Mouse (Mus musculus) limb, embryonic 14.5 days (tissue): ENCODE measurements around the gene Arf3. TPM values are rescaled to one million over a fixed set of nuclear protein-coding genes. Genes with fewer than 3 reads are reported as not detected.

Experiments used
- ATAC-seq: fragments of 200-750 bp; cut with Nextera tagmentation; 2 replicates; pipeline ENCODE4 v1.8.0; 2017; ENCODE audit warnings: low read depth, moderate number of reproducible peaks, moderate TSS enrichment; ENCODE audit not compliant: low FRiP score
- DNase-seq: peaks from one replicate; pipeline ENCODE4 v3.0.0-alpha.2; 2015; ENCODE audit warnings: low spot score
- H3K27ac ChIP-seq: fragments of 300-500 bp; sonication (generic); replicated peaks from 2 replicates; pipeline ENCODE4 v1.5.1; 2014; ENCODE audit warnings: low read depth, mild to moderate bottlenecking, low read length, moderate library complexity, mixed read lengths
- H3K27me3 ChIP-seq: fragments of 300-500 bp; sonication (generic); 2 replicates; pipeline ENCODE4 v1.6.1; 2014; ENCODE audit warnings: low read length, mixed read lengths; ENCODE audit not compliant: control insufficient read depth, insufficient read depth
- H3K36me3 ChIP-seq: fragments of 300-500 bp; sonication (generic); 2 replicates; pipeline ENCODE4 v1.6.1; 2014; ENCODE audit warnings: mild to moderate bottlenecking, low read length, moderate library complexity, mixed read lengths; ENCODE audit not compliant: control insufficient read depth, insufficient read depth
- H3K4me1 ChIP-seq: fragments of 300-500 bp; sonication (generic); 2 replicates; pipeline ENCODE4 v1.6.1; 2014; ENCODE audit warnings: antibody characterized with exemption, low read length, mixed read lengths; ENCODE audit not compliant: control insufficient read depth, insufficient read depth
- H3K4me2 ChIP-seq: fragments of 300-500 bp; sonication (generic); replicated peaks from 2 replicates; pipeline ENCODE4 v1.6.1; 2014; ENCODE audit warnings: low read depth, mild to moderate bottlenecking, low read length, moderate library complexity; ENCODE audit not compliant: severe bottlenecking
- H3K4me3 ChIP-seq: fragments of 300-500 bp; sonication (generic); replicated peaks from 2 replicates; pipeline ENCODE4 v1.5.1; 2014; ENCODE audit warnings: low read length
- H3K9ac ChIP-seq: fragments of 300-500 bp; sonication (generic); 2 replicates; pipeline ENCODE4 v1.6.1; 2014; ENCODE audit warnings: mild to moderate bottlenecking, low read depth, low read length, moderate library complexity; ENCODE audit not compliant: severe bottlenecking
- H3K9me3 ChIP-seq: fragments of 300-500 bp; sonication (generic); 2 replicates; pipeline ENCODE4 v1.6.1; 2016; ENCODE audit warnings: low read length; ENCODE audit not compliant: control insufficient read depth
- POLR2A ChIP-seq: fragments of 200-500 bp; IDR thresholded peaks from 2 replicates; pipeline ENCODE4 v1.8.0; 2012; ENCODE audit warnings: inconsistent platforms, mild to moderate bottlenecking, moderate library complexity, borderline replicate concordance; ENCODE audit not compliant: insufficient read depth, insufficient read length; ENCODE audit errors: extremely low read depth
- WGBS: fragments of 180-500 bp; shearing (Covaris S2); extraction: QIAGEN DNeasy Blood & Tissue Kit; methylation state at CpG from one replicate; pipeline ENCODE4 v1.1.7; 2014; 5-methylcytosine and 5-hydroxymethylcytosine counted together
- polyA plus RNA-seq, 2 experiments: library from polyadenylated mRNA; depleted of rRNA in 1 of 2; stranded (reverse) in 1 of 2; unstranded in 1 of 2; fragments of >200 nt; fragmentation: Nextera tagmentation in 1 of 2; extraction: Ambion mirVana in 1 of 2; gene quantifications; 2 replicates each; pipeline versions ENCODE4 v1.2.1 to v1.2.3; 2012 to 2014

The Arf3 gene
- polyA plus RNA-seq, 2 experiments: 37.4 to 75.0 TPM

GRCm38 (mm10) chr15:98728366-98728765, 34.6 kb downstream of the Arf3 start:
- Histone ChIP-seq H3K36me3 (no peaks in the 10 kb centered on the region), H3K27me3 (no peaks in the 10 kb centered on the region), H3K4me2 (peak overlapping the region; percentile 93), H3K9me3 (no peaks in the 10 kb centered on the region), H3K27ac (no peak overlapping the region), H3K9ac (no peak overlapping the region), H3K4me1 (peaks cover 15% of the 10 kb centered on the region), H3K4me3 (peak overlapping the region; percentile 57; the same call in 1 of the 2 replicates)
- ATAC-seq (no peak), DNase-seq (no peak)
- WGBS: 38% methylated on average over 9 of the region's 9 CpGs
- TF ChIP-seq POLR2A: no peak

- peak within 1 kb of the TSS; percentile 58 for H3K27ac ChIP-seq
Observed at GRCm38 (mm10) chr15:98727443-98728321, 35.3 kb downstream of the Arf3 start, which contains the start of gene Fkbp11. Gene Fkbp11, minus strand, starts transcription at chr15:98728198.

GRCm38 (mm10) chr15:98726746-98727145, 36.3 kb downstream of the Arf3 start:
- H3K27me3 ChIP-seq: no peaks in the 10 kb centered on the region
- H3K4me1 ChIP-seq: peaks cover 17% of the 10 kb centered on the region
- peak overlapping the region; percentile 57 for H3K9ac ChIP-seq
- TF ChIP-seq POLR2A: no peak
- peak overlapping the region; percentile 57 for H3K4me3 ChIP-seq
- no peaks in the 10 kb centered on the region for H3K36me3 ChIP-seq
- 29% methylated on average over 7 of the region's 7 CpGs for WGBS
- H3K27ac ChIP-seq: no peak overlapping the region
- DNase-seq (no peak), ATAC-seq (no peak)
- H3K9me3 ChIP-seq: no peaks in the 10 kb centered on the region
- H3K4me2 ChIP-seq: peak overlapping the region; percentile 93

More at GRCm38 (mm10) chr15:98727443-98728321, 35.3 kb downstream of the Arf3 start, which contains the start of gene Fkbp11:
- Histone ChIP-seq H3K9ac (peak within 1 kb of the TSS; percentile 57), H3K27me3 (no peaks in the 10 kb centered on the region), H3K4me3 (peak within 1 kb of the TSS; percentile 57), H3K4me1 (peaks cover 17% of the 10 kb centered on the region), H3K9me3 (no peaks in the 10 kb centered on the region), H3K4me2 (peak within 1 kb of the TSS; percentile 93), H3K36me3 (no peaks in the 10 kb centered on the region)
- ATAC-seq (peak; percentile 85), DNase-seq (peak; percentile 81)
- TF ChIP-seq POLR2A: 0 out of 2 replicates have a peak, but pooled peaks have one; percentile 6
- under 1% methylated on average over 37 of the region's 39 CpGs for WGBS

GRCm38 (mm10) chr15:98726079-98726478, 36.9 kb downstream of the Arf3 start:
- WGBS: 73% methylated on average over 4 of the region's 4 CpGs

GRCm38 (mm10) chr15:98724441-98724840, 38.6 kb downstream of the Arf3 start:
- ATAC-seq: no peak
- H3K4me2 ChIP-seq: peak overlapping the region; percentile 16; the same call in 1 of the 2 replicates
- H3K4me3 ChIP-seq: no peak overlapping the region
- H3K4me1 ChIP-seq: peaks cover 17% of the 10 kb centered on the region
- no peaks in the 10 kb centered on the region for H3K36me3 ChIP-seq
- TF ChIP-seq POLR2A: no peak
- DNase-seq: no peak
- H3K27me3 ChIP-seq: no peaks in the 10 kb centered on the region
- no peaks in the 10 kb centered on the region for H3K9me3 ChIP-seq
- no peak overlapping the region for H3K9ac ChIP-seq
- 29% methylated on average over 18 of the region's 19 CpGs for WGBS
- no peak overlapping the region for H3K27ac ChIP-seq

More at GRCm38 (mm10) chr15:98726079-98726478, 36.9 kb downstream of the Arf3 start:
- H3K36me3 ChIP-seq: no peaks in the 10 kb centered on the region
- ATAC-seq (no peak), DNase-seq (no peak)
- no peaks in the 10 kb centered on the region for H3K27me3 ChIP-seq
- H3K4me3 ChIP-seq: no peak overlapping the region
- no peaks in the 10 kb centered on the region for H3K9me3 ChIP-seq
- peak overlapping the region; percentile 93 for H3K4me2 ChIP-seq
- H3K4me1 ChIP-seq: peaks cover 17% of the 10 kb centered on the region
- no peak overlapping the region for H3K9ac ChIP-seq
- no peak overlapping the region for H3K27ac ChIP-seq
- no peak for TF ChIP-seq POLR2A
